Mouse (Mus musculus) embryonic facial prominence, embryonic 14.5 days (tissue): ENCODE measurements around the gene 4930469K13Rik. TPM values are rescaled to one million over a fixed set of nuclear protein-coding genes. Genes with fewer than 3 reads are reported as not detected.

Experiments
- ATAC-seq: fragments of 200-750 bp; cut with Nextera tagmentation; 2 replicates; pipeline ENCODE4 v1.8.0; 2017; ENCODE audit warnings: low read depth, moderate number of reproducible peaks, moderate TSS enrichment
- DNase-seq: peaks from one replicate; pipeline ENCODE4 v3.0.0-alpha.2; 2015; ENCODE audit warnings: low spot score
- H3K27ac ChIP-seq: fragments of 300-500 bp; sonication (generic); replicated peaks from 2 replicates; pipeline ENCODE4 v1.5.1; 2014; ENCODE audit warnings: low read depth, mild to moderate bottlenecking, low read length, moderate library complexity
- H3K27me3 ChIP-seq: fragments of 300-500 bp; sonication (generic); replicated peaks from 2 replicates; pipeline ENCODE4 v1.6.1; 2014; ENCODE audit warnings: low read length; ENCODE audit not compliant: control insufficient read depth, insufficient read depth
- H3K36me3 ChIP-seq: fragments of 300-500 bp; sonication (generic); 2 replicates; pipeline ENCODE4 v1.6.1; 2014; ENCODE audit warnings: low read length, mixed read lengths; ENCODE audit not compliant: control insufficient read depth, insufficient read depth
- H3K4me1 ChIP-seq: fragments of 300-500 bp; sonication (generic); 2 replicates; pipeline ENCODE4 v1.6.1; 2014; ENCODE audit warnings: antibody characterized with exemption, low read length; ENCODE audit not compliant: control insufficient read depth, insufficient read depth
- H3K4me2 ChIP-seq: fragments of 300-500 bp; sonication (generic); 2 replicates; pipeline ENCODE4 v1.6.1; 2014; ENCODE audit warnings: low read depth, mild to moderate bottlenecking, low read length, moderate library complexity, mixed read lengths
- H3K4me3 ChIP-seq: fragments of 300-500 bp; sonication (generic); 2 replicates; pipeline ENCODE4 v1.5.1; 2014; ENCODE audit warnings: low read depth, mild to moderate bottlenecking, low read length
- H3K9ac ChIP-seq: fragments of 300-500 bp; sonication (generic); 2 replicates; pipeline ENCODE4 v1.6.1; 2014; ENCODE audit warnings: low read depth, mild to moderate bottlenecking, low read length, moderate library complexity, mixed read lengths
- H3K9me3 ChIP-seq: fragments of 300-500 bp; sonication (generic); 2 replicates; pipeline ENCODE4 v1.6.1; 2016; ENCODE audit warnings: low read length; ENCODE audit not compliant: control insufficient read depth
- WGBS: fragments of 180-500 bp; shearing (Covaris S2); extraction: QIAGEN DNeasy Blood & Tissue Kit; methylation state at CpG from one replicate; pipeline ENCODE4 v1.1.7; 2014; 5-methylcytosine and 5-hydroxymethylcytosine counted together
- polyA plus RNA-seq: library from polyadenylated mRNA; unstranded; fragments of >200 nt; fragmentation: Nextera tagmentation; extraction: Ambion mirVana; gene quantifications from 2 replicates; pipeline ENCODE4 v1.2.1, GENCODE M21; 2014

Gene 4930469K13Rik
- polyA plus RNA-seq, 1 experiment from 2014 or later, result 0.72 TPM

GRCm38 (mm10) chr11:34118319-34118718, 20.0 kb upstream of the 4930469K13Rik start:
- 72% methylated on average over 3 of the region's 3 CpGs for WGBS
- Histone ChIP-seq H3K4me2 (no peak overlapping the region), H3K27ac (no peak overlapping the region), H3K4me3 (no peak overlapping the region), H3K9me3 (no peaks in the 10 kb centered on the region), H3K27me3 (no peaks in the 10 kb centered on the region), H3K36me3 (no peaks in the 10 kb centered on the region), H3K9ac (no peak overlapping the region), H3K4me1 (peaks cover 10% of the 10 kb centered on the region)
- ATAC-seq (no peak), DNase-seq (no peak)

GRCm38 (mm10) chr11:34117581-34117980, 19.2 kb upstream of the 4930469K13Rik start:
- no peak overlapping the region for H3K9ac ChIP-seq
- no peaks in the 10 kb centered on the region for H3K27me3 ChIP-seq
- ATAC-seq (no peak), DNase-seq (no peak)
- WGBS, result 82% methylated on average over 3 of the region's 3 CpGs
- no peak overlapping the region for H3K4me3 ChIP-seq
- no peak overlapping the region for H3K4me2 ChIP-seq
- no peak overlapping the region for H3K27ac ChIP-seq
- no peaks in the 10 kb centered on the region for H3K36me3 ChIP-seq
- no peaks in the 10 kb centered on the region for H3K9me3 ChIP-seq
- H3K4me1 ChIP-seq, result peaks cover 10% of the 10 kb centered on the region

GRCm38 (mm10) chr11:34116572-34117135, 18.3 kb upstream of the 4930469K13Rik start:
- Histone ChIP-seq H3K9me3 (no peaks in the 10 kb centered on the region), H3K4me1 (peaks cover 10% of the 10 kb centered on the region), H3K27me3 (no peaks in the 10 kb centered on the region), H3K4me3 (no peak overlapping the region), H3K4me2 (no peak overlapping the region), H3K36me3 (no peaks in the 10 kb centered on the region), H3K27ac (no peak overlapping the region), H3K9ac (no peak overlapping the region)
- no peak for ATAC-seq
- WGBS, result 39% methylated on average over 2 of the region's 2 CpGs
- no peak for DNase-seq

GRCm38 (mm10) chr11:34113760-34114159, 15.4 kb upstream of the 4930469K13Rik start:
- 53% methylated on average over 2 of the region's 2 CpGs for WGBS
- no peak for ATAC-seq
- H3K27ac ChIP-seq, result no peak overlapping the region
- H3K27me3 ChIP-seq, result no peaks in the 10 kb centered on the region
- no peak for DNase-seq
- H3K4me2 ChIP-seq, result no peak overlapping the region
- H3K4me1 ChIP-seq, result peaks cover 9% of the 10 kb centered on the region
- no peaks in the 10 kb centered on the region for H3K9me3 ChIP-seq
- H3K9ac ChIP-seq, result no peak overlapping the region
- no peak overlapping the region for H3K4me3 ChIP-seq
- H3K36me3 ChIP-seq, result no peaks in the 10 kb centered on the region

- peaks cover 4% of the 10 kb centered on the region for H3K4me1 ChIP-seq
- H3K9me3 ChIP-seq, result no peaks in the 10 kb centered on the region
- peak; percentile 39 for DNase-seq
- H3K4me2 ChIP-seq, result no peak overlapping the region
- H3K9ac ChIP-seq, result no peak overlapping the region
- H3K27me3 ChIP-seq, result no peaks in the 10 kb centered on the region
- H3K27ac ChIP-seq, result no peak overlapping the region
- peak; percentile 72; the same call in 1 of the 2 replicates for ATAC-seq
- 47% methylated on average over 4 of the region's 4 CpGs for WGBS
- H3K4me3 ChIP-seq, result no peak overlapping the region
- H3K36me3 ChIP-seq, result no peaks in the 10 kb centered on the region
Measured at GRCm38 (mm10) chr11:34112781-34113380, 14.5 kb upstream of the 4930469K13Rik start.

- no peaks in the 10 kb centered on the region for H3K9me3 ChIP-seq
- 70% methylated on average over 7 of the region's 7 CpGs for WGBS
Measured at GRCm38 (mm10) chr11:34111940-34112339, 13.6 kb upstream of the 4930469K13Rik start.

GRCm38 (mm10) chr11:34109260-34109659, 10.9 kb upstream of the 4930469K13Rik start:
- DNase-seq (no peak), ATAC-seq (no peak)
- Histone ChIP-seq H3K27ac (no peak overlapping the region), H3K27me3 (no peaks in the 10 kb centered on the region), H3K4me2 (no peak overlapping the region), H3K4me3 (no peak overlapping the region), H3K9ac (no peak overlapping the region), H3K36me3 (no peaks in the 10 kb centered on the region), H3K9me3 (no peaks in the 10 kb centered on the region), H3K4me1 (no peaks in the 10 kb centered on the region; the same call in 1 of the 2 replicates)
- WGBS, result 100% methylated on average over 1 of the region's 1 CpGs

More at GRCm38 (mm10) chr11:34111940-34112339, 13.6 kb upstream of the 4930469K13Rik start:
- H3K4me1 ChIP-seq, result peaks cover 4% of the 10 kb centered on the region
- no peak for ATAC-seq
- no peak for DNase-seq
- no peak overlapping the region for H3K4me2 ChIP-seq
- no peak overlapping the region for H3K27ac ChIP-seq
- no peaks in the 10 kb centered on the region for H3K36me3 ChIP-seq
- no peak overlapping the region for H3K9ac ChIP-seq
- H3K27me3 ChIP-seq, result no peaks in the 10 kb centered on the region
- H3K4me3 ChIP-seq, result no peak overlapping the region

- 59% methylated on average over 1 of the region's 1 CpGs for WGBS
- Histone ChIP-seq H3K4me2 (no peak overlapping the region), H3K36me3 (no peaks in the 10 kb centered on the region), H3K9ac (no peak overlapping the region), H3K9me3 (no peaks in the 10 kb centered on the region), H3K27ac (no peak overlapping the region), H3K4me1 (no peaks in the 10 kb centered on the region), H3K4me3 (no peak overlapping the region), H3K27me3 (no peaks in the 10 kb centered on the region)
- DNase-seq (no peak), ATAC-seq (no peak)
Measured at GRCm38 (mm10) chr11:34104919-34105318, 6.6 kb upstream of the 4930469K13Rik start.

- Histone ChIP-seq H3K4me3 (no peak overlapping the region), H3K9ac (no peak overlapping the region), H3K27ac (no peak overlapping the region), H3K4me2 (no peak overlapping the region), H3K27me3 (no peaks in the 10 kb centered on the region), H3K36me3 (no peaks in the 10 kb centered on the region), H3K4me1 (no peaks in the 10 kb centered on the region), H3K9me3 (no peaks in the 10 kb centered on the region)
- ATAC-seq, result no peak
- WGBS, result 87% methylated on average over 4 of the region's 4 CpGs
- no peak for DNase-seq
Measured at GRCm38 (mm10) chr11:34101827-34102226, 3.5 kb upstream of the 4930469K13Rik start.
